Mouse (Mus musculus): ENCODE measurements around the gene Fancb. TPM values are rescaled to one million over a fixed set of nuclear protein-coding genes. Genes with fewer than 3 reads are reported as not detected.

Fancb gene
- polyA plus RNA-seq, 1 experiment, result not detected

GRCm38 (mm10) chrX:165004779-165005324 is 24.5 kb downstream of the Fancb start, which contains the start of gene Gm17604:
Gene Gm17604, minus strand, starts transcription at chrX:165004829.
- H3K4me3 ChIP-seq (ENCODE audit: insufficient read depth, low read depth, low read length), result no peak within 1 kb of the TSS
- TF ChIP-seq POLR2A (IDR thresholded peaks at IDR 0.05; ENCODE audit: insufficient read depth, low read depth, low read length), result no peak
- TF ChIP-seq CTCF (IDR thresholded peaks at IDR 0.05; ENCODE audit: insufficient read depth, low read depth, low read length), result no peak
- no peaks in the 10 kb centered on the region for H3K4me1 ChIP-seq (ENCODE audit: control insufficient read depth, insufficient read depth, low read length)
- no peak within 1 kb of the TSS for H3K27ac ChIP-seq (ENCODE audit: insufficient read depth, low read depth, low read length)

Other genes starting within 250 kb of the Fancb start
- gene Mospd2, start 217 bp upstream of the Fancb start, polyA plus RNA-seq (2012; ENCODE audit: insufficient read depth, insufficient read length, low replicate concordance, missing spikeins), result not detected in 2 replicates
- gene Gm17604, start 24.2 kb downstream of the Fancb start, polyA plus RNA-seq (2012; ENCODE audit: insufficient read depth, insufficient read length, low replicate concordance, missing spikeins), result not detected in 2 replicates

Measured in olfactory bulb, adult 2 months (tissue).